Mouse (Mus musculus): ENCODE data around the gene Stx4a. TPM values are rescaled to one million over a fixed set of nuclear protein-coding genes. Genes with fewer than 3 reads are reported as not detected.
"Not testable (repeated sequence)": the region's sequence is repeated elsewhere in the genome, so short reads cannot be mapped to it uniquely, and the experiment has no call there.

Gene Stx4a
- total RNA-seq, 4 experiments from 2014 or later = 61.0 to 86.0 (median 77.0) TPM

- no peak for DNase-seq (ENCODE audit: low spot score in 2 of 2)
Observed at GRCm38 (mm10) chr7:127866434-127866833, 42.3 kb downstream of the Stx4a start.

DNA sequence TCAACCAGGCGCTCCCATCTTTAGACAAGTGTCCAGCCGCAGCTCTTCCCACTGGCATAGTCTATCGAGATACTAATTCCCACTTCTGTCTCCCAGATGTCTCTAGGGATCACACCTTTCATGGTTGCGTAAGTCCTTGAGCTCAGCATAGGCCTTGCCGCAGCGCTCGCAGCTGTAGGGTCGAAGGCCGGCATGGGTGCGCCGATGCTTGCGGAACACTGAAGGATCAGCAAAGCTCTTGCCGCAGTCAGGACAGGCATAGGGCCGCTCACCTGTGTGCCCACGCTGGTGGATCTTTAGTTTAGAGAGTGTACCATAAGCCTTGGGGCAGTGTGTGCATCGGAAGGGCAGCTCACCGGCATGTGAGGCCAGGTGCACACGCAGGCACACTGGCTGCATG lies 43.5 kb downstream of the Stx4a start:
- no peak for DNase-seq (ENCODE audit: low spot score in 2 of 2)

GRCm38 (mm10) chr7:127869149-127869810 lies 45.2 kb downstream of the Stx4a start:
- no peak for DNase-seq (ENCODE audit: low spot score in 2 of 2)

- DNase-seq (ENCODE audit: low spot score in 2 of 2) = no peak
Observed at GRCm38 (mm10) chr7:127870136-127870821, 46.2 kb downstream of the Stx4a start.

DNA sequence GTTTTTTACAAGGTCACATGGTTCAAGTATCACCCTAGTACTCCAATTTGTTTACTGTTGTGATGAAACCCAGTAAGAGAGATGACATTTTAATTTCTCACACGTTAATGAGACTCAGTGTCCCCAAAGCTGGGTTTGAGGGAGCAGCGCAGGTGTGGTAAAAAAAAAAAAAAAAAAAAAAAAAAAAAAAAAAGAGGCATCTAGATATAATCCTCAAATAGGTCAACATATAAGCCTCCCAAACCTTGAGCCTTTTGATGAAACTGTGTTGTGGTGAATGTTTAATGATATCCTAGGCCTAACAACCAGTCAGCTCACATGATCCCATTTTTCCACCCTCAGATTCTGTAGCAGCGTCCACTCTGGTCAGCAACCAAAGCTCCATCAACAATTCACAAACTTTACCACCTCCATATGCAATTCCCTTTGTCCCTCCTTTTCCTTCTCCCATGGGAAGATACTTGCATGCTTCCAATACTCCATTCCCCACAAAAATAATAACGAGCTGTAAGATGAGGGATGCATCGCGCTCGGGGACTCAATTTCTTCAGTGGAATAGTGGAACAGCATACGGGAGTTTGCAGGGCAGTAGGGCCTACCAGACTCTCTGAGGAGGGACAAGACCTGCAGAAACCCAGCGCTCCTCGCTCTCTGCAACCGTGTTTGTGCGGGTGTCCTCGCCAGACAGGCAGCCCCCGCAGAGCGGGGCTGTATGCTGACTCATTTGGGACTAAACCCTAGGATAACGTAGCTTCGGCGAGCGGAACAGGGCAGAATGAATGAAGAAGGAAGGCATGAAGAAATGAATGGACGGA lies 50.9 kb downstream of the Stx4a start:
- no peak for DNase-seq (ENCODE audit: low spot score in 2 of 2)

DNA sequence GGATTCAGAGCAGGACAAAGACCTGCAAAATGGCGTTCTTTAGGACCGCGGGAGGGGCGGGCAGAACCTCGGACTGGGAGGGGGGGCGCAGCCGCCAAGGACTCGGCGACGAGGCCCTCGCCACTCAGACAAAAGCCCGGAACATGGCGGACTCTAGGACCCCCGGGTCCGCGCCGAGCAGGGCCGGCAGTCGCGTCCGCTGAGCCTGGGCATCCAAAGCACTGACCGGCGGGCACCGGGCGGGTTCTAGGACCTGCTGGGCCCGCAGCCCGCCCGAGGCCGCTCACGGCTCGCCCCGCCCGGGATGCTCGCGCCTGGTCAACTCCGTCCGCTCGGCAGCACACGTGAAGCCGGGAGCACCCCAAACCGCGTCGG lies 51.5 kb downstream of the Stx4a start:
- peak; percentile 91 to 92 for DNase-seq (ENCODE audit: low spot score in 2 of 2)

DNA sequence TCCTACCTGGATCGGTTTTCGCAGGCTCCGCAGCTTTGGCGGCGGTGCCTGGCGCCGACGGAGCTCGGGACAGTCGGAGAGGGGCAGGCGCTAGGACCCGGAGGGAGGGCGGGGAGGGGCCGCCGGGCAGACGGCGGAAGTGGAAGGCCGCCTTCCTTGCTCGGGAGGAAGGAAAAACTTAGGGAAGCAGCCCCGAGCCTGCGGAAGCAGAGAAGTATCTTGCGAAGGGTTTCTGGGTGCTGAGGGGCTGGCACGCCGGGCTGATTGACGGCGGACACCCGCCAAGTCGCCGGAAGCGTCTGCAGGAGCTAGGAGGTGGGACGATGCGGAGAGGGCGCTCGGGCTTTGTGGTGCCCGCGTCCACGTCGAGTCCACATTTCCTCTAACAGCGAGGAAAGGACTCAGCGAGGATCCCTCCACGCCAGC lies 52.0 kb downstream of the Stx4a start, which contains the start of gene Zfp646:
Gene Zfp646, plus strand, starts transcription at position 181 of the 426 bp plus-strand sequence.
- peak; percentile 48 to 54 for DNase-seq (ENCODE audit: low spot score in 2 of 2)

DNA sequence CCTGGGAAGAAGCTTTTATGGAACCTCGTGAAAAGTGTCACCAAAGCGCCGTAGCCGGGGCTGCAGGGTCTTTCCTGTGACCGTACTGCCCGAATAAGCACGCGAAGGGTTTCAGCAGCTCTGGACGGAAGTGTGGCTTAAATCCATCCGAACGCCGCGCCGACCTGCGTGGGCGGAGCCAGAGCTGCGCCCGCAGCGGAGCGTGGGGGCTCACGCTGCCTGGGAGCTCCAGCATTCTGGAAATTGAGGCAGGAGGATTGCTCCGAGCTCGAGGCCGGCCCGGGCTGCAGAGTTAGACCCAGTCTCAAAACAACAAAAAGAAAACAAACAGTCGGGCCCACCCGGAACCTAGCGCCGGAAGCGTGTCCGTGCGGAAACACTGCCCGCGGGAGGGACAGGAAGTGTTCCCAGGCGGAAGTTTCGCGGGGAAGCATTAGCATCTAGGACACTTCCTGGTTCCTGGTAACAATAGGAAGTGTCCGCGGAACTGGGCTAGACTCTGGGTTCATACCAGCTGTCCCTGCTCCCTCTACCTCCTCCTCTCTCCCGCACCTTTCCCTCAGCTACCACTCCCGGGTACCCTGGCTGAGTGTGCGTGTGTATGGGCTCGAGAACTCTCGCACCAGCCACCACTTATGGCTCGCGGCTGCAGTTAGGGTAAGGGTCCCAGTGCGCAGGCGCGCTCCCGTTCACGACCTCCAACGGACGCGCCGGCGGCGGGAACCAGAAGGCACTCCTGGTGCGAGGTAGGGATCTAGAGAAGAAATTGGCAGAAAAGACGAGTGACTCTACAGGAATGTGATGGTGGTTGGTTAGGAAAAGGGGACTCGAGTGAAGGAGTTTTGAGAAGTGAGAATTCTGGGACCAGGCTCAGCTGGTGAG lies 52.6 kb downstream of the Stx4a start, which contains the start of gene Zfp668:
Gene Zfp668, minus strand, starts transcription at position 362 of the 882 bp plus-strand sequence.
- peak; percentile 81 to 89 for DNase-seq (ENCODE audit: low spot score in 2 of 2)

GRCm38 (mm10) chr7:127879301-127879700 lies 55.2 kb downstream of the Stx4a start:
- no peak for DNase-seq (ENCODE audit: low spot score in 2 of 2)

DNA sequence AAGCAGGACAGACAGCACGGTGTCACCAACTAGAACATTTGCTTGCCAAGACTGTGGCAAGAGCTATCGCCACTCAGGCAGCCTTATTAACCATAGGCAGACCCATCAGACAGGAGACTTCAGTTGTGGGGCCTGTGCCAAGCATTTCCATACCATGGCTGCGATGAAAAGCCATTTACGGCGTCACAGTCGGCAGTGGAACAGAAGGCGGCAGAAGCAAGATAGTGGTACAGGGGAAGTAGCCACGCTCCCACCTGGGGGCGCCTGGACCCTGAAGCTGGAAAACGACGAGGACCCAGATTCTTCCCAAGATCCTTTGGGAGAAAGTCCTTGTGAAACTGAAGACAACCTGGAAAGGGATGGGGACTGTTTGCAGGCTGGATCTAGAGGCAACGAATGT lies 56.3 kb downstream of the Stx4a start:
- DNase-seq (ENCODE audit: low spot score in 2 of 2) = no peak

DNA sequence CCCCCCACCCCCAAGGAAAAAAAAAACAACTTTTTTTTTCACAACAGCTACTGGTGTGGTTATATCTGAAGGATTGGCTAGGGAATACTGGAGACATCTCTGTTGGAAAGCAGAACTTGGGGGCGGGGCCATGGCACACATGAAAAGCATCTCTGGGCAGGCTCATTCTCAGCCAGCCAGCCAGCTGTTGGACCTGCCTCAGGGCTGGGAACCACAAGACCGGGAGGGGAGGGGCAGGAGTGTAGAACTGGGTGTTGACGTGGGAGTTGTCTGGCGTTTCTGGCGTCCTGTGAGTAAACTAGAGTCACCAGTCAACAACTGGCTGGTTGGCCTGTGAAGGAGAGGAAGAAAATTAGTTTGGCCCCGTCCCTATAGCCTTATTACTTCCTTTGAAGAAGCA lies 61.9 kb downstream of the Stx4a start:
- peak in 1 of 2 experiments; percentile 50 for DNase-seq (ENCODE audit: low spot score in 2 of 2)

- DNase-seq (ENCODE audit: low spot score in 2 of 2) = no peak
Observed at GRCm38 (mm10) chr7:127886551-127886950, 62.5 kb downstream of the Stx4a start.

GRCm38 (mm10) chr7:127887191-127887590 lies 63.1 kb downstream of the Stx4a start:
- DNase-seq (ENCODE audit: low spot score in 2 of 2) = no peak

DNA sequence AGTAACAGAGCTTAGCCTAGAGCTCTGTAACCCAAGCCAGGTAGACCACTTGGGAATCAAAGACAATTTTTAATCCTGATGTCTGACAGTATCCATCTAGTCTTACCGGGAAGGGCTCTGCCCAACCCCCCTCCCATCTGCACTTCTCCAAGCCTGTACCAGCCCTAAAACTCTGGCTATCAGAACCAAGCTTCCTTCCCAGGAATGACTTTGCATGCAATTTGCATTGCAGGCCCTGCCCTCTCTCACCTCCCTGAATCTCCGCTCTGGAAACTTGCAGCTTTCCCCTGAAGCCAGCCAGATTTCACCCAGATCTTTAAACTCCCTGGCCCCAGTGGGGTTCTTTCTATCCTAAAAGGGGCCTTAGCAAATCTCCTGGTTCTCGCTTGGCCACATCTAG lies 63.7 kb downstream of the Stx4a start:
- DNase-seq (ENCODE audit: low spot score in 2 of 2) = no peak

GRCm38 (mm10) chr7:127888821-127889220 lies 64.7 kb downstream of the Stx4a start:
- no peak for DNase-seq (ENCODE audit: low spot score in 2 of 2)

- DNase-seq (ENCODE audit: low spot score in 2 of 2) = no peak
Observed at GRCm38 (mm10) chr7:127890798-127891197, 66.7 kb downstream of the Stx4a start, which contains the start of gene Prss53. TSS of gene Prss53 (minus strand) at chr7:127890970.

GRCm38 (mm10) chr7:127894480-127894879 lies 70.4 kb downstream of the Stx4a start:
- DNase-seq (ENCODE audit: low spot score in 2 of 2) = no peak

DNA sequence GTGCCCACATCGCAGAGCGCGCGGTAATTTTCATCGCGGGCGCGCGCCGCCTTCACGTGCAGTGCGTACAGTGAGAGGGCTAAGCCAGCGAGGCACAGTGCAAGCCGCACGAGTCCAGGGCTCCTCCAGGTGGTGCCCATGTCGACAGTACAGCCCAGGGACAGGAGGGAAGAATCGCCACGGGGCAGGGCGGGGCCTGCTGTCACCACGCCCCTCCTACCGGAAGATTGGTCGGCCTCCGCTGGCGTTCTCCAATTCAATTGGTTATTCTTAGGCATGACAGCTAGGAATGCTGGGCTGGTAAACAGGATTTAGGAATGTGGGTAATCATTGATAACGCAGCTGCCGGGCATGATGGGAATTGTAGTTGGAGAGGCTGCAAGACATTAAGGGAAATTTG lies 71.3 kb downstream of the Stx4a start, which contains the start of the genes Gm21974 and Vkorc1:
Gene Gm21974, minus strand, starts transcription at position 13 of the 400 bp plus-strand sequence.
Gene Vkorc1, minus strand, starts transcription at position 176 of the 400 bp plus-strand sequence.
- peak; percentile 94 to 95 for DNase-seq (ENCODE audit: low spot score in 2 of 2)

DNA sequence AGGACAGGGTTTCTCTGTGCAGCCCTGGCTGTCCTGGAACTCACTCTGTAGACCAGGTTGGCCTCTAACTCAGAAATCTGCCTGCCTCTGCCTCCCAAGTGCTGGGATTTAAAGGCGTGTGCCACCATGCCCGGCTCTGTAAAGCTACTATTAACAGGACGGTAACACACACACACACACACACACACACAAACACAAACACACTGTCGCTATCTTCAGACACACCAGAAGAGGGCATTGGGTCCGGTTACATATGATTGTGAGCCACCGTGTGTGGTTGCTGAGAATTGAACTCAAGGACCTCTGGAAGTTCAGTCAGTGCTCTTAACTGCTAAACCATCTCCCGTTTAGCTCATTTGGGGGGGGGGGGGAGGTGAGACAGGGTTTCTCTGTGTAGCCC lies 71.8 kb downstream of the Stx4a start:
- DNase-seq (ENCODE audit: low spot score in 2 of 2) = not testable (repeated sequence)

GRCm38 (mm10) chr7:127896384-127896783 lies 72.3 kb downstream of the Stx4a start:
- peak in 1 of 2 experiments; percentile 51 for DNase-seq (ENCODE audit: low spot score in 2 of 2)

DNA sequence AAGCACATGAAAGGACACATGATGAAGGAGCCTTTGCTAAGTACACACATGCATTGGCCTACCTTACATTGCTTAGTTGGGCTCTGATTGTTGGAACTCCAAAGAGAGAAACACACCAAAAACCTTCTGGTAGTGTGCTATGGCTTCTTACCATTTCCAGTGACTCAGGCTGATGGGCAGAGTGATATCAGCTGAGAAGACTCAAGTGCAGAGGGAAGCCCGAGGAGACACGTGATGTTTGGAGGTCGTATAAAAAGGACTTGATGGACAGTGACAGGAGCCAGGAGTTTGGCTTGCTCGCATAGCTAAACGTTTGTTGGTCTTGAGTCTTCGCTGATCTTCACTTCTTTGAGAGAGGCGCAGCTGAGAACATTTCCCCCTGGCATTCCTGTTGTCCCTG lies 73.4 kb downstream of the Stx4a start:
- DNase-seq (ENCODE audit: low spot score in 2 of 2) = no peak
